Mouse (Mus musculus): ENCODE results near the gene 1700025G04Rik. TPM values are rescaled to one million over a fixed set of nuclear protein-coding genes. Genes with fewer than 3 reads are reported as not detected.

Gene 1700025G04Rik
- total RNA-seq, 2 experiments from 2014 or later = 75.9 to 85.4 TPM

- intact Hi-C loops (cut with DNase I) = no loop called here
- DNase-seq (ENCODE audit: low spot score in 2 of 2) = no peak
These were observed 114.2 kb downstream of the 1700025G04Rik start for GRCm38 (mm10) chr1:151975418-151976379.

DNA sequence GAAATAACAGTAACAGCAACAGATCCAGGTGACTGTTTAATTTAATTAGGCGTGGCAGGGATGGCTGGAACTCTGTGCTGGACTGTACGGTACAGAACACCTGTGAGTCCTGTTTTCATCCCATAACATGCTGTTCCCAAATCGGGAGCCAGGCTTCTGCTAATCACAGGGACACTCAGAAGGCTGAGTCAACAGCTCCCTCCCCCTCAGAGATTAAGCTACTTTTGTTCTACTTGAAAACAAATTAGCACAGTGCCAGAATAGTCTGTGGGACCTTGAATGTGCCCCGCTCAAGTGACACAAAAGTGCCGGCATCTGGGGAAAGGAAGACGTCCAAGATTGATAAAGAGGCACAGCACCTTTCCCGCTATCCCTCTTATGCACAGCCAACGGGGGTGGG, 115.0 kb downstream of the 1700025G04Rik start:
- intact Hi-C loops (cut with DNase I) = no loop called here
- peak in 1 of 2 experiments; percentile 14 for DNase-seq (ENCODE audit: low spot score in 2 of 2)

DNA sequence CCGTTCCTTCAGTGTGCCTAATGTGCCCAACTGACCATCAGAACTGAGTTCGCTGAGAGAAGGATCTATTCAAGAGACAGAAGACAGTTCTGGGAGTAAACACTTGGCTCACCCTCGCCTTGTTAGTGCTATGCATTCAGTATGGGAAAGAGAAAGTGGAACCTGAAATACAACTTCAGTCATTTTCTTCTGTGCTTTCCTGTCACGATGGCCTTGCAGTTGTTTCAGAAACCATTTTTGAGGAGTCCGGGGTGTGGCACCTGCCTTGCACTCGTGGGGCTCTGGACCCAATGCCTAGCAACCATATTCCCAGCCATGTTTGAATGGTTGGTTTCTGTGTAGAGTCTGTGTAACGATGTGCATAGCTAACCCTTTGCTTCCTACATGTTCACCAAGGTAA, 115.5 kb downstream of the 1700025G04Rik start:
- DNase-seq (ENCODE audit: low spot score in 2 of 2) = no peak
- intact Hi-C loops (cut with DNase I) = no loop called here

GRCm38 (mm10) chr1:151973110-151973700, 116.7 kb downstream of the 1700025G04Rik start:
- DNase-seq (ENCODE audit: low spot score in 2 of 2) = no peak
- intact Hi-C loops (cut with DNase I) = no loop called here

DNA sequence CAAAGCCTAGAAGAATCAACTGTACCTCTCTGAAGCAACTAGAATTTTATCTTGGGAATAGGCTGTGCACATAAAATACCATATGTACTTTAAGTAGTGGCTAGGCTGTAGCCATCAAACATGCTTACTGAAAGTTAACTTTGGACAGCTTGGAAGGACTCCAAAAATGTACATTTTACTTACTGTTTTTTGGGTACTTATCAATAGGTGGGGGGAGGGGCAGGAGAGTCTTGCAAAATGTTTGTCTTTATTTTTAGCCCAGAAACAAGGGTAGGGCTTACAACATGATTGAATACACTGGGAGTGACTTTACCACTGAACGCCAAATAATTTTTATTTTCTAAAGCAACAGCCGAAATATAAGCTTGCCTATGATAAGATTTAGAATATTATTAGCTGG, 118.3 kb downstream of the 1700025G04Rik start:
- intact Hi-C loops (cut with DNase I) = no loop called here

DNA sequence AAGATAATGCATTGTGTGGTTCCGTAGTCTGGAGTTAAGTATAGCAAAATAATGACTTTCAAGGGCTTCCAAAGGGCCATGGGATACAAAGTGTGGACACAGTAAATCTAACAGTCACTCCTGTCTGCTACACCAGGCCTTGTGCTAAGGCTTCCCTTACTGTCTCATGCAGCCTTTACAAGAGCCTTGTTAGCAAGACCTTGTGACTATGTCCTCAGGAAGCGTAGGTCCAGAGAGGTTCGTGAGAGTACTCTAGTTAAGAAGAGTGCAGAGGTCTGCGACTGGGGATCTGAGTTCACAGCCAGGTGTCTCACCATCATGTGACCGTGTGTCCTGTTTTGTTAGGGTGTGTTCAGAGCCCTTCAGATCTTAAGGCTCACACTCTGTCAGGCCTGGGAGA, 121.8 kb downstream of the 1700025G04Rik start:
- intact Hi-C loops (cut with DNase I) = no loop called here
- no peak for DNase-seq (ENCODE audit: low spot score in 2 of 2)

More for the DNA sequence above, 118.3 kb downstream of the 1700025G04Rik start:
- DNase-seq (ENCODE audit: low spot score in 2 of 2) = no peak

GRCm38 (mm10) chr1:151964811-151965210, 125.1 kb downstream of the 1700025G04Rik start:
- intact Hi-C loops (cut with DNase I) = no loop called here
- no peak for DNase-seq (ENCODE audit: low spot score in 2 of 2)

DNA sequence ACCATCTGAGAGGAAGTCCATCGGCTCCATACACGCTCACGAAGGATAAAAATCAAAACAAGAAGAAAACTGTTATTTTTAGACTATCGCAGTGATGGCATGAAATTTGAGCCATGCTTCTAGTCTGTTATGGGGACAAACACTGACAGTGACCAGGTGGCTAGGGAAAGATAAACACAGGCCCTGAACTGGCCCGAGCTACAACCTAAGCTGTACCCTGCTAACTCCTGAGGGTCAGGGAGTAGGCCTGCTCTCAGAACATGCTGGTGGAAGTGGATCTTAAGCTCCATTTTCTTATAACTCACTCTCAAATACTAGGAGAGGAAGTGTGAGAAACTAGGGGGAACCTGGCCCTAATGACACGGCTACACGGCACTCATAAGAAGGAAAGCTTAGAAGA, 126.7 kb downstream of the 1700025G04Rik start:
- intact Hi-C loops (cut with DNase I) = no loop called here
- DNase-seq (ENCODE audit: low spot score in 2 of 2) = no peak

DNA sequence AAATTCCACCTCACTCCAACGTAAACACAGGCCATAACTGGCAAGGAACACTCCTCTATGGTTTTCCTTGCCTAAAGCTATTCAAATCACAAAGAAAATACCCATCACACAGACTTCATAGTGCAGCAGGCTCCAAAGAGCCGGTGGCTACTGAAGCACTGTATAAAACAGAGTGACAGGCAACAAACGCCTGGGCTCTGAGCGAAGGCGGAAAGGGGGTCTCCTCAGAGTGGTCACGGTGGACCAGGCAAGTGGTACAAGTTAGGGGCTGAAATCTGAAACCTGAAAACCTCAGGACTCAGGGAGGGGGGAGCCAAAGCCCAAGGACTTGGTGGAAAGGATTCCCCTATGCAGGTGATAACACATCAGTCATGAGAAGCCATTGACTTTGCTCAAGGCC, 127.8 kb downstream of the 1700025G04Rik start:
- intact Hi-C loops (cut with DNase I) = no loop called here
- no peak for DNase-seq (ENCODE audit: low spot score in 2 of 2)

GRCm38 (mm10) chr1:151961204-151961603, 128.7 kb downstream of the 1700025G04Rik start:
- intact Hi-C loops (cut with DNase I) = no loop called here
- no peak for DNase-seq (ENCODE audit: low spot score in 2 of 2)

- intact Hi-C loops (cut with DNase I) = no loop called here
- DNase-seq (ENCODE audit: low spot score in 2 of 2) = no peak
These were observed 130.9 kb downstream of the 1700025G04Rik start for GRCm38 (mm10) chr1:151959010-151959409.

- DNase-seq (ENCODE audit: low spot score in 2 of 2) = no peak
- intact Hi-C loops (cut with DNase I) = no loop called here
These were observed 131.5 kb downstream of the 1700025G04Rik start for GRCm38 (mm10) chr1:151958442-151958841.

DNA sequence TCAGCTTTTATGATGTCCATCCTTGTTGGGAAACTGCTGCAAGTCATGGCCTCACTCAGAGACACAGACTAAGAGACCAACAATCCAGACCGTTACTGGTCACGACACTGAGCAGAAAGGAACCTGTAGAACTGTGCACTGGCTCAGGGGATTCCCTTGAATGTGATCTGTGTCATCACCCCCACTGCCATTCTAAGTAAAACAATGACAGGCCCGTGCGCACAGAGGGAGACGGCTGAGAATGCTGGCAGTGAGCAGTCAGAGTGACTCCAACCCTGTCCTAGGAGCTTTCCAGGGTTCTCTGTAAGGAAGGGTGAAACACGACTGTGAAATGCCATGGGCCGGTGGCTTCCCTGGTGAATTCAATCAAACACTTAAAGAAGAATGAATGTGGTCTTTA, 132.3 kb downstream of the 1700025G04Rik start:
- no peak for DNase-seq (ENCODE audit: low spot score in 2 of 2)
- intact Hi-C loops (cut with DNase I) = no loop called here

- no peak for DNase-seq (ENCODE audit: low spot score in 2 of 2)
- intact Hi-C loops (cut with DNase I) = no loop called here
These were observed 134.1 kb downstream of the 1700025G04Rik start for GRCm38 (mm10) chr1:151955866-151956265.

DNA sequence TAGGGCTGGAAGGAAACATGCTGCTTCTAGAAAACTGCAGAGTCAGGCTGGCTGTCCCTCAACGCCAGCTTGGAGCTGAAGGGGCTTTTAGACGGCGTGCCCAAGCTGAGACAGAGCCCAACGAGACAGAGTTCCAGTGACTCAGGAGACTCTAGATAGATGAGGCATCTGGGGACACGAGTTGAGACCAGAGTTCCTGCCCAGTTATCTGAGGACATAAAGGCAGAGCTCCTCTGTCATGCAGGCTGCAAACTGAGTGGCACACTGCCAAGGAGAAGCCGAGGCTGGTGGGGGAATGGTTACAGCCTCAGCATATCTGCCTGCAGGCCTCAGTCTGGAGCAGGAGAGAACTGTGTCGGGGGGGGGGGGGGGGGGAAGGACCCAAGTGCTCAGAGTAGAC, 136.4 kb downstream of the 1700025G04Rik start:
- DNase-seq (ENCODE audit: low spot score in 2 of 2) = peak; percentile 41 to 82
- intact Hi-C loops (cut with DNase I) = no loop called here

- no peak for DNase-seq (ENCODE audit: low spot score in 2 of 2)
- intact Hi-C loops (cut with DNase I) = loop anchor here (10.0 kb wide), 1 partner anchor 137 kb away; no protein-coding TSS in a partner anchor
These were observed 141.9 kb downstream of the 1700025G04Rik start for GRCm38 (mm10) chr1:151948065-151948464.

DNA sequence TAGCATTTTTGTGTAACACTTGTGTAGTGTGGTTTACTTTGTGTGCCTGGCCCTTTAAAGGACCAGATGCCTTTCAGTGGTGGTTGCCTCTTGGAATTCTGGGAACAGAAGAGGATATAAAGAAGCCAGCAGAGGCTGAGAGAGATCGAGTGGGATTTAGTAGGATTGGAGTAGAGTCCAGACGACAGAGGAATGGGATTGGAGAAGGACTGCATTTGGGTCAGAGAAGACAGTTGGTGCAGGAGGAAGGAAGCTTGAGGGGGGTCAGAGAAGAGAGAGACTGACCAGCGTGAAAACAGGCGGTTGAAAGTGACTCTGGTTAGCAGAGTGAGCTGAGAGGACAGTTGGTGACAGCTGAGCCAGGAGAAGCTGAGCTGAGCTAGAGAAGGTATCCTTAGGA, 142.4 kb downstream of the 1700025G04Rik start:
- intact Hi-C loops (cut with DNase I) = loop anchor here (10.0 kb wide), 1 partner anchor 137 kb away; no protein-coding TSS in a partner anchor
- no peak for DNase-seq (ENCODE audit: low spot score in 2 of 2)

DNA sequence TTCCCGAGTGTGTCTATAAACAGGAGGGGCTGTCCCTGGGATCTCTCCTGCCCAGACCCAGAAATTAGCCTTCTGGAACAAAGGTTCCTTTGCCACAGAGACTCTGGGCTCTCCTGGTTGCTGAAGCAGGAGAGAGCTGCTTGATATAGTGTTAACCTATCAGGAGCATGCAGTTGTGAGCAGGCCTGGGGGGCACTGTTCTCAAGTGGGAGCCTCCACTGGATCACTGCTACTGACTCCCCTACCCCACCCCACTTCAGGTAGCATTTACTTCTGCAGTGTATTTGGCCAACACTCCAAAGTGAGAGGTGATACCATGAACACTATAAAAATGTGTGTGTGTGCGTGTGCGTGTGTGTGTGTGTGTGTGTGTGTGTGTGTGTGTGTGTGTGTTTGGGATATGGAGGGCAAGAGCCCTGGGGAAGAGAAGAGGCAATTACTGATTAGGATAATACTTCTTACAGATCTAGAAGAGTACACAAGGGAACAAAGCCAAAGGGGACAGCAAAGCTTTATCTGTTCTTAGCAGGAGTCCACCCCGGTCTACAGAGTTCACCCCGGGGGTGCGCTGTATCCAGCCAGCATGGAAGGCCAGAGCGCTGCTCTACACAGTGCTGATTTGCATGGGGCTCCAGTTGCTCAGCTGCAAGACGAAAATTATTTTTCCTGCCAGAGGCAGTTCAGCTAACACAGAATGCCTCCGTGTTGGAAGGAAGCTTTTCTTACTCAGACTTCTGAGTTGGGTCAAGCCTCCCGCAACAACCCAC, 145.3 kb downstream of the 1700025G04Rik start:
- intact Hi-C loops (cut with DNase I) = loop anchor here (10.0 kb wide), 1 partner anchor 140 kb away; no protein-coding TSS in a partner anchor
- peak in 1 of 2 experiments; percentile 30 for DNase-seq (ENCODE audit: low spot score in 2 of 2)

DNA sequence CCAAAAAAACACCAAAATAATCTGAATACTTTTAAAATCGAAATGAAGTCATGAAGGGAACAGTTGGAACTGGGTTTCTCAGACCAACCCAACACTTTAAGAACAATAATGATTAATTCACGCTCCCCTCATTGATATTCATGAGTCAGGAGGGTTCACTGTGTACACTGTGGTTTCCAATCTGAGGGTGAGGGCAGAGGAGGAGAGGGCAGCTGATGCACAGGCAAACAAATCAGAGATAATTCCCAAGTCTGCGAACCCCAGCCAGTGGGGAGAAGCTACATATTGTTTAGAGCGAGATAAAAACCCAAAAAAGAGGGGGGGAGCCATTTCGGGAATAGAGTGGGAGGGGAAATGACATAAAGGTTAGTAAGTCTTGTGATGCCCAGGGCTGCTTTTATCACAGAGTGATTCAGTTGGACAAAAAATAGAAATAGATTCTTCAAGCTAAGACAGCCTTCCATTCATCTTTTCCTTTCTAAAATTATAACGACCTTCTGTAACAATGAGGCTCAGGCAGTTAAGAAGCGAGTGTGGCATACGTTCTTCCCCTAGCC, 146.2 kb downstream of the 1700025G04Rik start:
- intact Hi-C loops (cut with DNase I) = loop anchor here (10.0 kb wide), 1 partner anchor 141 kb away; no protein-coding TSS in a partner anchor
- peak in 1 of 2 experiments; percentile 26 for DNase-seq (ENCODE audit: low spot score in 2 of 2)
